Mouse (Mus musculus) heart, postnatal 0 days (tissue): ENCODE measurements around the gene Mypop. TPM values are rescaled to one million over a fixed set of nuclear protein-coding genes. Genes with fewer than 3 reads are reported as not detected.

ENCODE experiments used
- ATAC-seq: fragments of 200-750 bp; cut with Nextera tagmentation; 2 replicates; pipeline ENCODE4 v1.8.0; 2017; ENCODE audit warnings: low read depth, moderate number of reproducible peaks, moderate library complexity; ENCODE audit not compliant: insufficient read depth
- DNase-seq: peaks from one replicate; pipeline ENCODE4 v3.0.0-alpha.2; 2016; ENCODE audit warnings: low spot score
- H3K27ac ChIP-seq: fragments of 300-500 bp; sonication (generic); 2 replicates; pipeline ENCODE4 v1.5.1; 2014; ENCODE audit warnings: low read depth, mild to moderate bottlenecking
- H3K27me3 ChIP-seq: fragments of 300-500 bp; sonication (generic); 2 replicates; pipeline ENCODE4 v1.6.1; 2014; ENCODE audit warnings: low read length, mixed read lengths; ENCODE audit not compliant: control insufficient read depth, insufficient read depth
- H3K36me3 ChIP-seq: fragments of 300-500 bp; sonication (generic); replicated peaks from 2 replicates; pipeline ENCODE4 v1.6.1; 2014; ENCODE audit warnings: low read length, mixed read lengths; ENCODE audit not compliant: control insufficient read depth, insufficient read depth
- H3K4me1 ChIP-seq: fragments of 300-500 bp; sonication (generic); 2 replicates; pipeline ENCODE4 v1.6.1; 2014; ENCODE audit warnings: antibody characterized with exemption; ENCODE audit not compliant: control insufficient read depth, insufficient read depth
- H3K4me2 ChIP-seq: fragments of 300-500 bp; sonication (generic); 2 replicates; pipeline ENCODE4 v1.6.1; 2014; ENCODE audit warnings: low read depth, mild to moderate bottlenecking, low read length, moderate library complexity
- H3K4me3 ChIP-seq: fragments of 300-500 bp; sonication (generic); 2 replicates; pipeline ENCODE4 v1.5.1; 2014; ENCODE audit warnings: low read depth, low read length
- H3K9ac ChIP-seq: fragments of 300-500 bp; sonication (generic); replicated peaks from 2 replicates; pipeline ENCODE4 v1.6.1; 2014; ENCODE audit warnings: low read depth, low read length, mixed read lengths
- H3K9me3 ChIP-seq: fragments of 300-500 bp; sonication (generic); replicated peaks from 2 replicates; pipeline ENCODE4 v1.6.1; 2016; ENCODE audit warnings: low read length; ENCODE audit not compliant: control insufficient read depth
- CTCF ChIP-seq: IDR thresholded peaks from 2 replicates; pipeline ENCODE4 v1.5.1; 2016; ENCODE audit warnings: antibody characterized with exemption, control low read depth, low read depth
- EP300 ChIP-seq: IDR thresholded peaks from 2 replicates; pipeline ENCODE4 v1.6.1; 2016; ENCODE audit warnings: antibody characterized with exemption, low read depth
- WGBS: fragments of 180-500 bp; shearing (Covaris S2); extraction: QIAGEN DNeasy Blood & Tissue Kit; methylation state at CpG from one replicate; pipeline ENCODE4 v1.1.7; 2014; 5-methylcytosine and 5-hydroxymethylcytosine counted together
- polyA plus RNA-seq: library from polyadenylated mRNA; unstranded; fragments of >200 nt; fragmentation: Nextera tagmentation; extraction: Ambion mirVana; gene quantifications from 2 replicates; pipeline ENCODE4 v1.2.1, GENCODE M21; 2015
- total RNA-seq: library from RNA; depleted of rRNA; stranded (reverse); fragments of >200 nt; gene quantifications from 2 replicates; pipeline ENCODE4 v1.2.3, GENCODE M21; 2014; ENCODE audit warnings: low replicate concordance; rRNA removed

Mypop gene
- total and polyA plus RNA-seq, 2 experiments from 2014 or later, result 0.34 to 0.79 TPM

- Histone ChIP-seq H3K27me3 (no peaks in the 10 kb centered on the region), H3K4me3 (no peak overlapping the region), H3K27ac (no peak overlapping the region), H3K4me2 (no peak overlapping the region), H3K36me3 (peaks cover 90% of the 10 kb centered on the region), H3K4me1 (no peaks in the 10 kb centered on the region), H3K9me3 (no peaks in the 10 kb centered on the region), H3K9ac (no peak overlapping the region)
- ATAC-seq (no peak), DNase-seq (no peak)
- TF ChIP-seq EP300, result no peak
- TF ChIP-seq CTCF, result no peak
- WGBS, result 78% methylated on average over 14 of the region's 14 CpGs
Measured at GRCm38 (mm10) chr7:19048006-19048527, 57.0 kb downstream of the Mypop start.

- Histone ChIP-seq H3K27ac (no peak overlapping the region), H3K36me3 (peaks cover 78% of the 10 kb centered on the region), H3K4me2 (no peak overlapping the region), H3K9me3 (no peaks in the 10 kb centered on the region), H3K4me1 (no peaks in the 10 kb centered on the region), H3K27me3 (no peaks in the 10 kb centered on the region), H3K9ac (no peak overlapping the region), H3K4me3 (no peak overlapping the region)
- ATAC-seq (no peak), DNase-seq (no peak)
- 92% methylated on average over 5 of the region's 5 CpGs for whole genome bisulfite sequencing
- TF ChIP-seq EP300 (no peak), CTCF (no peak)
Measured at GRCm38 (mm10) chr7:19049252-19049651, 58.2 kb downstream of the Mypop start.

GRCm38 (mm10) chr7:19050172-19050571 lies 59.1 kb downstream of the Mypop start:
- DNase-seq (no peak), ATAC-seq (no peak)
- H3K9me3 ChIP-seq, result no peaks in the 10 kb centered on the region
- H3K36me3 ChIP-seq, result peaks cover 69% of the 10 kb centered on the region
- H3K4me2 ChIP-seq, result no peak overlapping the region
- no peak overlapping the region for H3K27ac ChIP-seq
- no peaks in the 10 kb centered on the region for H3K4me1 ChIP-seq
- WGBS, result 81% methylated on average over 8 of the region's 8 CpGs
- no peak overlapping the region for H3K4me3 ChIP-seq
- TF ChIP-seq EP300 (no peak), CTCF (no peak)
- no peak overlapping the region for H3K9ac ChIP-seq
- H3K27me3 ChIP-seq, result no peaks in the 10 kb centered on the region

GRCm38 (mm10) chr7:19051161-19051560 lies 60.1 kb downstream of the Mypop start:
- 55% methylated on average over 4 of the region's 4 CpGs for WGBS
- H3K36me3 ChIP-seq, result peaks cover 59% of the 10 kb centered on the region
- DNase-seq, result no peak

More at GRCm38 (mm10) chr7:19051161-19051560, 60.1 kb downstream of the Mypop start:
- no peak for TF ChIP-seq EP300
- no peak for TF ChIP-seq CTCF
- Histone ChIP-seq H3K9ac (no peak overlapping the region), H3K4me2 (no peak overlapping the region), H3K4me3 (no peak overlapping the region), H3K4me1 (no peaks in the 10 kb centered on the region), H3K9me3 (no peaks in the 10 kb centered on the region), H3K27ac (no peak overlapping the region), H3K27me3 (no peaks in the 10 kb centered on the region)
- no peak for ATAC-seq

Other genes starting within 250 kb of the Mypop start
- gene Psg19, start 192.7 kb upstream of the Mypop start, total RNA-seq, result not detected in 2 replicates
- not detected in 2 replicates for gene Psg19, start 192.7 kb upstream of the Mypop start, polyA plus RNA-seq
- not detected in 2 replicates for gene Psg17, start 169.6 kb upstream of the Mypop start, total RNA-seq
- gene Psg17, start 169.6 kb upstream of the Mypop start, polyA plus RNA-seq, result not detected in 2 replicates
- gene Mill2, start 151.3 kb upstream of the Mypop start, total RNA-seq, result 0.34 and 3.0 TPM in 2 replicates
- 0.86 and 1.2 TPM in 2 replicates for gene Mill2, start 151.3 kb upstream of the Mypop start, polyA plus RNA-seq
- 1.4 TPM in 1 of 2 replicates, not detected in the other for gene Pglyrp1, start 119.9 kb upstream of the Mypop start, total RNA-seq
- 1.8 and 6.9 TPM in 2 replicates for gene Pglyrp1, start 119.9 kb upstream of the Mypop start, polyA plus RNA-seq
- 26.9 and 30.9 TPM in 2 replicates for gene Ccdc61, start 80.8 kb upstream of the Mypop start, total RNA-seq
- gene Ccdc61, start 80.8 kb upstream of the Mypop start, polyA plus RNA-seq, result 12.7 and 15.5 TPM in 2 replicates
- 0.61 and 1.3 TPM in 2 replicates for gene Nova2, start 65.4 kb upstream of the Mypop start, total RNA-seq
- 0.37 and 0.41 TPM in 2 replicates for gene Nova2, start 65.4 kb upstream of the Mypop start, polyA plus RNA-seq
- not detected in 2 replicates for gene Nanos2, start 3.8 kb upstream of the Mypop start, total RNA-seq
- not detected in 2 replicates for gene Nanos2, start 3.8 kb upstream of the Mypop start, polyA plus RNA-seq
- 50.0 and 51.3 TPM in 2 replicates for gene Irf2bp1, start 12.8 kb downstream of the Mypop start, total RNA-seq
- gene Irf2bp1, start 12.8 kb downstream of the Mypop start, polyA plus RNA-seq, result 7.1 and 7.3 TPM in 2 replicates
- gene Foxa3, start 32.3 kb downstream of the Mypop start, total RNA-seq, result not detected in 2 replicates
- 0.11 TPM in 1 of 2 replicates, not detected in the other for gene Foxa3, start 32.3 kb downstream of the Mypop start, polyA plus RNA-seq
- 68.8 and 72.0 TPM in 2 replicates for gene Sympk, start 33.1 kb downstream of the Mypop start, total RNA-seq
- gene Sympk, start 33.1 kb downstream of the Mypop start, polyA plus RNA-seq, result 14.6 and 16.7 TPM in 2 replicates
- not detected in 2 replicates for gene Rsph6a, start 63.4 kb downstream of the Mypop start, total RNA-seq
- not detected in 2 replicates for gene Rsph6a, start 63.4 kb downstream of the Mypop start, polyA plus RNA-seq
- gene Dmwd, start 85.0 kb downstream of the Mypop start, total RNA-seq, result 71.6 and 76.4 TPM in 2 replicates
- 10.6 and 10.9 TPM in 2 replicates for gene Dmwd, start 85.0 kb downstream of the Mypop start, polyA plus RNA-seq
- 184 and 253 TPM in 2 replicates for gene Dmpk, start 92.6 kb downstream of the Mypop start, total RNA-seq
- 97.0 and 98.5 TPM in 2 replicates for gene Dmpk, start 92.6 kb downstream of the Mypop start, polyA plus RNA-seq
- 19.0 and 21.0 TPM in 2 replicates for gene Six5, start 103.3 kb downstream of the Mypop start, total RNA-seq
- 3.8 and 4.0 TPM in 2 replicates for gene Six5, start 103.3 kb downstream of the Mypop start, polyA plus RNA-seq
- gene Gm4969, start 127.1 kb downstream of the Mypop start, total RNA-seq, result 0.19 and 0.69 TPM in 2 replicates
- 0.21 and 0.38 TPM in 2 replicates for gene Gm4969, start 127.1 kb downstream of the Mypop start, polyA plus RNA-seq
- 13.1 and 13.2 TPM in 2 replicates for gene Fbxo46, start 128.6 kb downstream of the Mypop start, total RNA-seq
- 4.9 and 6.2 TPM in 2 replicates for gene Fbxo46, start 128.6 kb downstream of the Mypop start, polyA plus RNA-seq
- 4.4 and 4.9 TPM in 2 replicates for gene Qpctl, start 158.0 kb downstream of the Mypop start, total RNA-seq
- gene Qpctl, start 158.0 kb downstream of the Mypop start, polyA plus RNA-seq, result 7.3 and 7.9 TPM in 2 replicates
- gene Snrpd2, start 158.5 kb downstream of the Mypop start, total RNA-seq, result 43.5 and 45.6 TPM in 2 replicates
- 84.9 and 89.8 TPM in 2 replicates for gene Snrpd2, start 158.5 kb downstream of the Mypop start, polyA plus RNA-seq
- 24.9 and 27.6 TPM in 2 replicates for gene Gipr, start 174.9 kb downstream of the Mypop start, total RNA-seq
- gene Gipr, start 174.9 kb downstream of the Mypop start, polyA plus RNA-seq, result 5.4 and 7.0 TPM in 2 replicates
- gene Eml2, start 185.2 kb downstream of the Mypop start, total RNA-seq, result 34.8 and 58.9 TPM in 2 replicates
- gene Eml2, start 185.2 kb downstream of the Mypop start, polyA plus RNA-seq, result 23.7 and 26.8 TPM in 2 replicates
- 3.5 and 10.6 TPM in 2 replicates for gene Gpr4, start 221.3 kb downstream of the Mypop start, total RNA-seq
- 3.6 TPM in 2 replicates for gene Gpr4, start 221.3 kb downstream of the Mypop start, polyA plus RNA-seq
- 52.9 and 56.4 TPM in 2 replicates for gene Opa3, start 237.1 kb downstream of the Mypop start, total RNA-seq
- gene Opa3, start 237.1 kb downstream of the Mypop start, polyA plus RNA-seq, result 37.6 and 40.5 TPM in 2 replicates